Mouse (Mus musculus): Measurements from ENCODE around the gene Glo1.

DNA sequence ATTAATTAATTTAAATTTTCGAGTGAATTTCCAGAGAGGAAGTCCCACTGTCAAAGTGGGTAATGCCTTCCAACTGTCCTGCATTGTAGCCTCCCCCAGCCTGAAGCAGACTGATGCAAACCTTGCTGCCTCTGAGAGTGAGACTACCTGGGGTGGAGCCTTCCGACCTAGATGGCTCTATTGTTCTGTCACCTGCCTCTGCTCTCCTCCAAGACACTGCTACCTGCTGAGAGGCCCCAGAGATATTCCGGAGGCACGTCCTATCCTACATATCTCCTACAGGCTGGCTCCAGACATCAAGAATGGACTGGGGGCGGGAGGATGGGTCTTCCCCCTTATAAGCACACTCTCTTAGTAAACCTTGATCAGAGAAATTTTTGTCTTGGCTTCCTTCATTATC, 28.4 kb downstream of the Glo1 start:
- no peak for TF ChIP-seq POLR2A (IDR thresholded peaks at IDR 0.05; ENCODE audit: insufficient read depth, low read depth, low read length)
- no peak for TF ChIP-seq CTCF (IDR thresholded peaks at IDR 0.05; ENCODE audit: insufficient read depth, low read depth, low read length)
